Mouse (Mus musculus) intestine, embryonic 16.5 days (tissue): ENCODE data around the gene Dnajb11. TPM values are rescaled to one million over a fixed set of nuclear protein-coding genes. Genes with fewer than 3 reads are reported as not detected.
A peak's percentile ranks its signal among the peaks of the same experiment; 100 is the strongest.

Source experiments
- ATAC-seq: fragments of 200-750 bp; cut with Nextera tagmentation; 2 replicates; pipeline ENCODE4 v1.8.0; 2017; ENCODE audit warnings: moderate TSS enrichment, moderate library complexity
- H3K27ac ChIP-seq: fragments of 300-500 bp; sonication (generic); 2 replicates; pipeline ENCODE4 v1.5.1; 2014; ENCODE audit warnings: mild to moderate bottlenecking, low read length
- H3K27me3 ChIP-seq: fragments of 300-500 bp; sonication (generic); replicated peaks from 2 replicates; pipeline ENCODE4 v1.6.1; 2014; ENCODE audit warnings: low read length, control low read depth, mixed read lengths; ENCODE audit not compliant: control insufficient read depth, insufficient read depth
- H3K36me3 ChIP-seq: fragments of 300-500 bp; sonication (generic); 2 replicates; pipeline ENCODE4 v1.6.1; 2014; ENCODE audit warnings: low read length, control low read depth; ENCODE audit not compliant: control insufficient read depth, insufficient read depth
- H3K4me1 ChIP-seq: fragments of 300-500 bp; sonication (generic); 2 replicates; pipeline ENCODE4 v1.6.1; 2014; ENCODE audit warnings: low read length, control low read depth, mixed read lengths; ENCODE audit not compliant: control insufficient read depth, insufficient read depth
- H3K4me2 ChIP-seq: fragments of 300-500 bp; sonication (generic); 2 replicates; pipeline ENCODE4 v1.6.1; 2014; ENCODE audit warnings: low read depth, low read length, control low read depth
- H3K4me3 ChIP-seq: fragments of 300-500 bp; sonication (generic); 2 replicates; pipeline ENCODE4 v1.5.1; 2014; ENCODE audit warnings: mild to moderate bottlenecking, low read length
- H3K9ac ChIP-seq: fragments of 300-500 bp; sonication (generic); 2 replicates; pipeline ENCODE4 v1.6.1; 2014; ENCODE audit warnings: low read depth, low read length
- H3K9me3 ChIP-seq: fragments of 300-500 bp; sonication (generic); 2 replicates; pipeline ENCODE4 v1.6.1; 2016; ENCODE audit warnings: low read length, control low read depth; ENCODE audit not compliant: control insufficient read depth
- WGBS: fragments of 180-500 bp; shearing (Covaris S2); extraction: QIAGEN DNeasy Blood & Tissue Kit; methylation state at CpG from one replicate; pipeline ENCODE4 v1.1.7; 2014; 5-methylcytosine and 5-hydroxymethylcytosine counted together
- polyA plus RNA-seq: library from polyadenylated mRNA; unstranded; fragments of >200 nt; fragmentation: Nextera tagmentation; extraction: Ambion mirVana; gene quantifications from 2 replicates; pipeline ENCODE4 v1.2.1, GENCODE M21; 2015

The Dnajb11 gene
- 118 and 129 TPM in 2 replicates for polyA plus RNA-seq

- Histone ChIP-seq H3K36me3 (no peaks in the 10 kb centered on the region), H3K4me2 (peak within 1 kb of the TSS; percentile 87), H3K4me3 (peak within 1 kb of the TSS; percentile 99), H3K9me3 (no peaks in the 10 kb centered on the region), H3K27me3 (no peaks in the 10 kb centered on the region), H3K27ac (peak within 1 kb of the TSS; percentile 91), H3K4me1 (peaks cover 9% of the 10 kb centered on the region), H3K9ac (peak within 1 kb of the TSS; percentile 95)
- under 1% methylated on average over 61 of the region's 62 CpGs for WGBS
- peak; percentile 99 for ATAC-seq
These were observed at the start of gene Dnajb11, which contains the start of gene Tbccd1 for GRCm38 (mm10) chr16:22857431-22858113. Gene Dnajb11 (plus strand): TSS chr16:22857845. Gene Tbccd1 (minus strand): TSS chr16:22857669.

- 49% methylated on average over 2 of the region's 2 CpGs for WGBS
- Histone ChIP-seq H3K36me3 (no peaks in the 10 kb centered on the region), H3K9me3 (no peaks in the 10 kb centered on the region), H3K4me1 (no peaks in the 10 kb centered on the region; the same call in 1 of the 2 replicates), H3K27ac (no peak within 1 kb of the TSS), H3K9ac (no peak within 1 kb of the TSS), H3K4me3 (no peak within 1 kb of the TSS), H3K4me2 (no peak within 1 kb of the TSS), H3K27me3 (no peaks in the 10 kb centered on the region)
- no peak for ATAC-seq
These were observed 46.2 kb upstream of the Dnajb11 start, which contains the start of gene Crygs for GRCm38 (mm10) chr16:22811477-22811876. Gene Crygs (minus strand): TSS chr16:22811577.

- no peaks in the 10 kb centered on the region for H3K9me3 ChIP-seq
- no peaks in the 10 kb centered on the region for H3K27me3 ChIP-seq
- no peak for ATAC-seq
- WGBS, result 50% methylated on average over 8 of the region's 8 CpGs
- no peak overlapping the region for H3K27ac ChIP-seq
- H3K4me3 ChIP-seq, result no peak overlapping the region
- H3K9ac ChIP-seq, result no peak overlapping the region
- H3K36me3 ChIP-seq, result peaks cover 2% of the 10 kb centered on the region; the same call in 1 of the 2 replicates
- H3K4me1 ChIP-seq, result no peaks in the 10 kb centered on the region
- H3K4me2 ChIP-seq, result no peak overlapping the region
These were observed 36.9 kb upstream of the Dnajb11 start for GRCm38 (mm10) chr16:22820731-22821130.

- no peak overlapping the region for H3K4me3 ChIP-seq
- H3K4me1 ChIP-seq, result no peaks in the 10 kb centered on the region
- H3K36me3 ChIP-seq, result peaks cover 4% of the 10 kb centered on the region; the same call in 1 of the 2 replicates
- no peaks in the 10 kb centered on the region for H3K27me3 ChIP-seq
- ATAC-seq, result no peak
- no peak overlapping the region for H3K9ac ChIP-seq
- H3K9me3 ChIP-seq, result no peaks in the 10 kb centered on the region
- H3K27ac ChIP-seq, result no peak overlapping the region
- no peak overlapping the region for H3K4me2 ChIP-seq
- 91% methylated on average over 3 of the region's 3 CpGs for WGBS
These were observed 24.6 kb upstream of the Dnajb11 start for GRCm38 (mm10) chr16:22832932-22833525.

GRCm38 (mm10) chr16:22839146-22839857 is 18.3 kb upstream of the Dnajb11 start:
- H3K9me3 ChIP-seq, result no peaks in the 10 kb centered on the region
- no peak overlapping the region for H3K9ac ChIP-seq
- no peak overlapping the region for H3K4me2 ChIP-seq
- WGBS, result 81% methylated on average over 3 of the region's 3 CpGs
- H3K36me3 ChIP-seq, result peaks cover 4% of the 10 kb centered on the region; the same call in 1 of the 2 replicates
- H3K4me3 ChIP-seq, result no peak overlapping the region
- H3K27me3 ChIP-seq, result no peaks in the 10 kb centered on the region
- ATAC-seq, result no peak
- H3K4me1 ChIP-seq, result peaks cover 2% of the 10 kb centered on the region; the same call in 1 of the 2 replicates
- H3K27ac ChIP-seq, result no peak overlapping the region

- Histone ChIP-seq H3K9ac (no peak overlapping the region), H3K9me3 (no peaks in the 10 kb centered on the region), H3K27me3 (no peaks in the 10 kb centered on the region), H3K36me3 (no peaks in the 10 kb centered on the region), H3K4me1 (peaks cover 10% of the 10 kb centered on the region), H3K4me3 (no peak overlapping the region), H3K4me2 (no peak overlapping the region), H3K27ac (no peak overlapping the region)
- peak; percentile 57 for ATAC-seq
- WGBS, result 83% methylated on average over 5 of the region's 5 CpGs
These were observed 14.8 kb upstream of the Dnajb11 start for GRCm38 (mm10) chr16:22842871-22843270.

GRCm38 (mm10) chr16:22844061-22844801 is 13.4 kb upstream of the Dnajb11 start:
- peak overlapping the region; percentile 68 for H3K27ac ChIP-seq
- H3K36me3 ChIP-seq, result no peaks in the 10 kb centered on the region
- 6% methylated on average over 26 of the region's 26 CpGs for WGBS
- no peaks in the 10 kb centered on the region for H3K27me3 ChIP-seq
- H3K4me2 ChIP-seq, result peak overlapping the region; percentile 96
- H3K4me1 ChIP-seq, result peaks cover 10% of the 10 kb centered on the region
- peak overlapping the region; percentile 61 for H3K4me3 ChIP-seq
- no peaks in the 10 kb centered on the region for H3K9me3 ChIP-seq
- peak overlapping the region; percentile 75 for H3K9ac ChIP-seq
- ATAC-seq, result peak; percentile 95

- peak; percentile 57 for ATAC-seq
- Histone ChIP-seq H3K36me3 (no peaks in the 10 kb centered on the region), H3K27me3 (no peaks in the 10 kb centered on the region), H3K4me2 (peak overlapping the region; percentile 96), H3K27ac (peak overlapping the region; percentile 68), H3K9me3 (no peaks in the 10 kb centered on the region), H3K4me3 (peak overlapping the region; percentile 61), H3K9ac (peak overlapping the region; percentile 75), H3K4me1 (peaks cover 10% of the 10 kb centered on the region)
- 35% methylated on average over 5 of the region's 5 CpGs for WGBS
These were observed 12.8 kb upstream of the Dnajb11 start for GRCm38 (mm10) chr16:22844834-22845233.
